Mouse (Mus musculus) spleen, adult 10 weeks (tissue): ENCODE measurements around the gene Olfr168. TPM values are rescaled to one million over a fixed set of nuclear protein-coding genes. Genes with fewer than 3 reads are reported as not detected.

Experiments used
- polyA plus RNA-seq: library from polyadenylated mRNA; stranded (reverse); fragments of 350-450 nt; fragmentation: Illumina TruSeq; extraction: RNeasy Lipid Tissue Mini Kit (QIAGEN cat#74804); gene quantifications from one replicate; pipeline ENCODE4 v1.2.3, GENCODE M21; 2015; ENCODE audit warnings: low replicate concordance; ENCODE audit not compliant: insufficient read depth

The Olfr168 gene
- not detected for polyA plus RNA-seq

DNA sequence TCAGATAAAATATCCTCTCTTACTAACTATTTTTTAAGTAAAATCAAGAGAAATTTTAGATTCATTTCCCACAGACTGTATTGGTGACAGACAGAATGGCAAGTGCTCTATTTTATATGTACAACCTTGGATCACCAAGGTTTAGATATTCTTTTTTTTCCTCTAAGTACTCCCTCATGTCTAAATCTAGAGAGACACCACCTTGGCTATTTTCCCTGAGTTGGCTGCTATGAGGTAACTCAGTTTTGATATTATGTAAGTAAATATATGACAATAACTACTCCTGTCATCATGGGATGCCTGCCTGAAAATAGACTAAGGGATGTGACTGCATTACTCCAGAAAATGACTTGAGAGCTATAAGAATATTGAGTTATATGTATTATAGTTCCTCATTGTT is at the start of gene Olfr168:
Gene Olfr168, minus strand, starts transcription at position 101 of the 400 bp plus-strand sequence.

DNA sequence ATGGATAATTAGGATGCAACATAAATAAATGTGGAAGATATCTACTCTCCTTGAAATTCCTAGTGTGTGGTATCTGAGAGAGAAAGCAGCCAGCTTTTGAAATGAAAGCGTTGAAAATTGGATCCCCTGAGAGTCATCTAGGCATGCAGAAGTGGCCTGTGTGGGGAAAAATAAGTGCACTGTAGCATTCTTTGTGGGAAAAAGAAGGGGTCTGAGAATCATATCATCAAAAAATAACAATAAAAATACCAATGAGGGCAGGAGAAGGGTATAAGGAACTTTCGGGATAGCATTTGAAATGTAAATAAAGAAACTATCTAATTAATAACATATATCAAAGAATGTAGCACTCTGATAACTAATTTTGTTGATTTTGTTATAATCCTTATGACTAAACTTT is 36.4 kb upstream of the Olfr168 start, which contains the start of gene Olfr169:
Gene Olfr169, minus strand, starts transcription at position 101 of the 400 bp plus-strand sequence.

DNA sequence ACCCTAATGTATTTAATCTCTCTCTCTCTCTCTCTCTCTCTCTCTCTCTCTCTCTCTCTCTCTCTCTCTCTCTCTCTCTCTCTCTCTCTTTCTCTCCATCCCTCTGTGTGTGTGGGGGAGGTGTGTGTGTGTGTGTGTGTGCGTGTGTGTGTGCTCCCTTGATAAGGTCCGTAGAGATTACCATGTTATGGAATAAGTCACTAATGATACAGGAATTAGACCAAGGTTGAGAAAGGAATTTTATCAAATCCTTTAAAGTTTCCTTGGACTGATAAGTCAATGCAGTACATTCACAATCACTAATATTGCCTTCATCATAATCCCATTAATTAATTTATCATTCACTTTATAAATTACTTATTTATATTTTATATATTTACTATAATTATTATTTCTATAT is 13.2 kb downstream of the Olfr168 start, which contains the start of gene Olfr167:
Gene Olfr167, minus strand, starts transcription at position 101 of the 400 bp plus-strand sequence.

DNA sequence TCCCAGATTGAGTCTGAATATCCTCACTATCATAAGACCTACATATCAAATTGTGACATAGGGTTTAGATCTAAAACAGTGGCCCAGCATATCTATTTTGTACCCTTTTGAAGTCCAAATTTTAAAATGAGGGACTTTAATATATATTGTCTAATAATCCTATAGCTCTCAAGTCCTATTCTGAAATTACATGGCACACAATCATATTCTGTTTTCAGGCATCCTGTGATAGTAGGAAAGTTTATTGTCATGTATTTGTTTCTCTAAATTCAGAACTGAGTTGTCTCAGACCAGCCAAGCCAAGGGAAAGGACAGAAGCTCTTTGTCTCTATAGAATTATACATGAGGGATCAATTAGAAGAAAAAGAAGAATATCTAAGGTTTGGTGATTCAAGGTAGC is 52.0 kb downstream of the Olfr168 start, which contains the start of gene Olfr166:
Gene Olfr166, plus strand, starts transcription at position 301 of the 400 bp plus-strand sequence.

Other genes with a start within 250 kb of the Olfr168 start
- not detected for gene Olfr164, start 221.5 kb downstream of the Olfr168 start, polyA plus RNA-seq
- gene Olfr165, start 112.4 kb downstream of the Olfr168 start, polyA plus RNA-seq, result not detected
- gene Olfr166, start 51.9 kb downstream of the Olfr168 start, polyA plus RNA-seq, result 0.32 TPM
- not detected for gene Olfr167, start 13.3 kb downstream of the Olfr168 start, polyA plus RNA-seq
- not detected for gene Olfr169, start 36.3 kb upstream of the Olfr168 start, polyA plus RNA-seq
- gene Olfr170, start 76.3 kb upstream of the Olfr168 start, polyA plus RNA-seq, result not detected
- gene Olfr171, start 94.4 kb upstream of the Olfr168 start, polyA plus RNA-seq, result not detected
- 1.4 TPM for gene Lamp3, start 170.8 kb upstream of the Olfr168 start, polyA plus RNA-seq
- 98.7 TPM for gene B3gnt5, start 224.7 kb upstream of the Olfr168 start, polyA plus RNA-seq